Mouse (Mus musculus): Measurements from ENCODE around the gene Wbp1. TPM values are rescaled to one million over a fixed set of nuclear protein-coding genes. Genes with fewer than 3 reads are reported as not detected.

The Wbp1 gene
- polyA plus RNA-seq, 1 experiment from 2014 or later = 227 TPM

DNA sequence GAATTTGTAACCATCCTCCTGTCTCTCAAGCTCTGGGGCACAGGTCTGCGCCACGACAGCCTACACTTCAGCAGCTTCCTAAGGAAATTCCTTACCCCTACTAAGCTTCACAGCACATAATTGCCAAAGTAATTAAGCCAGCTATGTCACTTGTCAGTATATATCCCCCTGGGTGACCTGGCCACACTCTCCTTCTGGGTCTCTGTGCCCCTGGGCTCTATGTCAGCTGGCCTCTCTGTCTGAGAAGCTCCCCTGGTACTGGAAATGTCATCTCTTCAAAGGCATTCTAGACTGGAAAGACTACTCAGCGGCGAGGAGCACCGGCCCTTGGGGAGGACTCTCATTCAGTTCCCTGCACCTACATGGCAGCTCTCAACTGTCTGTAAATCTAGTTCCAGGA is 1.6 kb upstream of the Wbp1 start:
- Histone ChIP-seq H3K27me3 (no peaks in the 10 kb centered on the region), H3K9ac (peak overlapping the region; percentile 96), H3K9me3 (no peaks in the 10 kb centered on the region), H3K4me1 (replicated peaks) (peaks cover 59% of the 10 kb centered on the region), H3K27ac (peak overlapping the region; percentile 99), H3K36me3 (peaks cover 18% of the 10 kb centered on the region), H3K4me3 (peak overlapping the region; percentile 77; the same call in 1 of the 2 replicates), H3K4me2 (peak overlapping the region; percentile 90)
- no peak for ATAC-seq (ENCODE audit: low FRiP score)
- 54% methylated on average over 5 of the region's 5 CpGs for WGBS

GRCm38 (mm10) chr6:83121863-83122710 is 728 bp upstream of the Wbp1 start:
- Histone ChIP-seq H3K27ac (peak overlapping the region; percentile 99), H3K36me3 (peaks cover 27% of the 10 kb centered on the region), H3K4me1 (replicated peaks) (peaks cover 68% of the 10 kb centered on the region), H3K27me3 (no peaks in the 10 kb centered on the region), H3K4me3 (peak overlapping the region; percentile 77), H3K4me2 (peak overlapping the region; percentile 90), H3K9me3 (no peaks in the 10 kb centered on the region), H3K9ac (peak overlapping the region; percentile 96)
- ATAC-seq (ENCODE audit: low FRiP score) = no peak
- WGBS = 2% methylated on average over 48 of the region's 52 CpGs

DNA sequence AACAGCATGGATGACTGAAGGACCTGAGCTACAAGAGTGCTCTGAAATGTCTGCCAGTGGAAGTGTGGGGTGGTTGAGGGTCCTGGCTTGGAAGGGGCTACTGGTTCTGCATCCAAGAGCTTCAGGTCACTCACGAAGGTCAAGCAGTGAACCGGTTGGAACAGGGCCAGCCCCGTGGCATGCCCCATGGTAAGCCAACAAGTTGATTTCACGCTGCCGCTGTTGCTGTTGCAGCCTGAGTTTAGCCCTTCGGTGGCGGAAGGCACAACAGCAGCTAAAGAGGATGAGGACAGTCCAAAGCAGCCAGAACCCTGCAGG is 1.7 kb downstream of the Wbp1 start:
- no peaks in the 10 kb centered on the region for H3K27me3 ChIP-seq
- peak overlapping the region; percentile 94 for H3K9ac ChIP-seq
- ATAC-seq (ENCODE audit: low FRiP score) = no peak
- H3K36me3 ChIP-seq = peaks cover 29% of the 10 kb centered on the region
- H3K27ac ChIP-seq = peak overlapping the region; percentile 99
- peak overlapping the region; percentile 77 for H3K4me3 ChIP-seq
- H3K4me2 ChIP-seq = peak overlapping the region; percentile 90
- H3K9me3 ChIP-seq = no peaks in the 10 kb centered on the region
- 72% methylated on average over 7 of the region's 7 CpGs for WGBS
- peaks cover 82% of the 10 kb centered on the region for H3K4me1 ChIP-seq (replicated peaks)

GRCm38 (mm10) chr6:83118825-83119733 is 2.3 kb downstream of the Wbp1 start:
- Histone ChIP-seq H3K9ac (peak overlapping the region; percentile 94; the same call in 1 of the 2 replicates), H3K27ac (peak overlapping the region; percentile 99; the same call in 1 of the 2 replicates), H3K27me3 (no peaks in the 10 kb centered on the region), H3K36me3 (peaks cover 29% of the 10 kb centered on the region), H3K4me2 (peak overlapping the region; percentile 90), H3K4me1 (replicated peaks) (peaks cover 81% of the 10 kb centered on the region), H3K9me3 (no peaks in the 10 kb centered on the region), H3K4me3 (peak overlapping the region; percentile 77; the same call in 1 of the 2 replicates)
- 84% methylated on average over 14 of the region's 14 CpGs for WGBS
- ATAC-seq (ENCODE audit: low FRiP score) = no peak

DNA sequence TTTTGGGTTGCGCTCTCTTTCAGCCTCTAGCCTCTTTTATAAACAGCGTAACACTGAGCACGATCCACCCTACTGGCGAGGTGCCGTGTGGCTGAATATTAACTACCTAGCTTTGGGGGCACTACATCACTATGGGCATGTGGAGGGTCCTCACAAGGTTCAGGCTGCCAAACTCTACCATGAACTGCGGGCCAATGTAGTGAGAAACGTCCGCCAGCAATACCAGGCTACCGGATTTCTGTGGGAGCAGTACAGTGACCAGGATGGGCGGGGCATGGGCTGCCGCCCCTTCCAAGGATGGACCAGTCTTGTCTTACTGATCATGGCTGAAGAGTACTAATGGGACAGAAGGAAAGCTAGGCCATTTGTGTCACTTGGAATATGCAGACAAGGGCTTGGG is 3.0 kb downstream of the Wbp1 start:
- H3K36me3 ChIP-seq = peaks cover 29% of the 10 kb centered on the region
- no peak overlapping the region for H3K9ac ChIP-seq
- H3K4me1 ChIP-seq (replicated peaks) = peaks cover 74% of the 10 kb centered on the region
- H3K27ac ChIP-seq = no peak overlapping the region
- no peak overlapping the region for H3K4me2 ChIP-seq
- WGBS = 82% methylated on average over 11 of the region's 11 CpGs
- ATAC-seq (ENCODE audit: low FRiP score) = no peak
- no peaks in the 10 kb centered on the region for H3K9me3 ChIP-seq
- no peaks in the 10 kb centered on the region for H3K27me3 ChIP-seq
- H3K4me3 ChIP-seq = no peak overlapping the region

- Histone ChIP-seq H3K27ac (no peak overlapping the region), H3K9me3 (no peaks in the 10 kb centered on the region), H3K4me1 (replicated peaks) (peaks cover 66% of the 10 kb centered on the region), H3K4me2 (no peak overlapping the region), H3K27me3 (no peaks in the 10 kb centered on the region), H3K36me3 (peaks cover 29% of the 10 kb centered on the region), H3K4me3 (peak overlapping the region; percentile 88; the same call in 1 of the 2 replicates), H3K9ac (peak overlapping the region; percentile 94)
- 93% methylated on average over 13 of the region's 13 CpGs for WGBS
- ATAC-seq (ENCODE audit: low FRiP score) = no peak
Observed at GRCm38 (mm10) chr6:83117616-83118015, 3.7 kb downstream of the Wbp1 start.

- H3K27me3 ChIP-seq = no peaks in the 10 kb centered on the region
- H3K9me3 ChIP-seq = no peaks in the 10 kb centered on the region
- 89% methylated on average over 4 of the region's 4 CpGs for WGBS
- H3K27ac ChIP-seq = no peak overlapping the region; the same call in 1 of the 2 replicates
- no peak for ATAC-seq (ENCODE audit: low FRiP score)
- H3K4me3 ChIP-seq = peak overlapping the region; percentile 88; the same call in 1 of the 2 replicates
- peaks cover 29% of the 10 kb centered on the region for H3K36me3 ChIP-seq
- H3K9ac ChIP-seq = peak overlapping the region; percentile 94
- peaks cover 61% of the 10 kb centered on the region for H3K4me1 ChIP-seq (replicated peaks)
- peak overlapping the region; percentile 99 for H3K4me2 ChIP-seq
Observed at GRCm38 (mm10) chr6:83117165-83117438, 4.3 kb downstream of the Wbp1 start.

GRCm38 (mm10) chr6:83116373-83117164 is 4.8 kb downstream of the Wbp1 start:
- Histone ChIP-seq H3K4me2 (peak overlapping the region; percentile 99), H3K4me1 (replicated peaks) (peaks cover 56% of the 10 kb centered on the region), H3K36me3 (peaks cover 29% of the 10 kb centered on the region), H3K9me3 (no peaks in the 10 kb centered on the region), H3K9ac (peak overlapping the region; percentile 94), H3K4me3 (peak overlapping the region; percentile 88), H3K27ac (peak overlapping the region; percentile 89), H3K27me3 (no peaks in the 10 kb centered on the region)
- ATAC-seq (ENCODE audit: low FRiP score) = no peak
- WGBS = 83% methylated on average over 11 of the region's 11 CpGs

GRCm38 (mm10) chr6:83115682-83116372 is 5.5 kb downstream of the Wbp1 start:
- ATAC-seq (ENCODE audit: low FRiP score) = peak; percentile 63
- Histone ChIP-seq H3K36me3 (peaks cover 30% of the 10 kb centered on the region), H3K9ac (peak overlapping the region; percentile 94), H3K4me1 (replicated peaks) (peaks cover 56% of the 10 kb centered on the region), H3K4me3 (peak overlapping the region; percentile 88), H3K27ac (peak overlapping the region; percentile 89), H3K4me2 (peak overlapping the region; percentile 99), H3K27me3 (no peaks in the 10 kb centered on the region), H3K9me3 (no peaks in the 10 kb centered on the region)
- 1% methylated on average over 36 of the region's 48 CpGs for WGBS

GRCm38 (mm10) chr6:83115011-83115671 is 6.2 kb downstream of the Wbp1 start, which contains the start of gene Mogs:
TSS of gene Mogs (plus strand) at chr6:83115496.
- WGBS = 2% methylated on average over 48 of the region's 58 CpGs
- Histone ChIP-seq H3K4me3 (peak within 1 kb of the TSS; percentile 88), H3K27ac (peak within 1 kb of the TSS; percentile 89), H3K27me3 (no peaks in the 10 kb centered on the region), H3K4me2 (peak within 1 kb of the TSS; percentile 99), H3K4me1 (replicated peaks) (peaks cover 55% of the 10 kb centered on the region), H3K36me3 (peaks cover 33% of the 10 kb centered on the region), H3K9ac (peak within 1 kb of the TSS; percentile 94), H3K9me3 (no peaks in the 10 kb centered on the region)
- peak; percentile 89 for ATAC-seq (ENCODE audit: low FRiP score)

All from hindbrain, embryonic 13.5 days (tissue).